Mouse (Mus musculus) G1E (cell line): ENCODE data around the gene Fanci.

Experiments
- CTCF ChIP-seq: IDR thresholded peaks from 2 replicates; pipeline ENCODE4 v1.5.1; 2012; ENCODE audit warnings: low read depth, low read length, inconsistent platforms, mixed read lengths
- GATA1 ChIP-seq: IDR thresholded peaks from 2 replicates; pipeline ENCODE4 v1.6.1; 2012; ENCODE audit warnings: borderline replicate concordance, low read length, inconsistent platforms, mixed read lengths
- TAL1 ChIP-seq: conservative IDR thresholded peaks from 2 replicates; pipeline ENCODE4 v1.6.1; 2012; ENCODE audit warnings: low read depth, low read length, inconsistent platforms, mixed read lengths

DNA sequence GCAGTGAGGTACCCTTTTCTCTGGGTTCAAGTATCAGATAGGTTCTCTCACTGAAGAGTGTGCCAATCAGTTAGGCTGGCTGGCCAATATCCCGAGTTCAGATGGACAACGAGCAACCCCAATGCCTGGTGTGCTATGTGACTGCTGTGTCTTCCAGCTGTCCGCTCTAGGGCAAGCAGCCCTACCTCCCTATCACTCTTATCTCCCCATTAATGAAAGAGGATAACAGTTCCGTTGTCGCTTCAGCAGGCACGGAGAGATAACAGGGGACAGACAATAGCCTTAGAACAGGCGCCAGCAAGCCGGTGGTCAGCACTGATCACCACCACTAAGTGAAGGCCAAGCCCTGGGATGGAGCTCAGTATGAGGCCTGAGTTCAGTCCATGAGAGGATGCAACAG is 77.3 kb downstream of the Fanci start:
- no peak for TF ChIP-seq CTCF
- TF ChIP-seq GATA1, result no peak
- TF ChIP-seq TAL1, result no peak
